Mouse (Mus musculus): ENCODE data around the gene Uggt2.

- TF ChIP-seq CTCF (IDR thresholded peaks at IDR 0.05; ENCODE audit: borderline replicate concordance, control insufficient read depth, extremely low read depth, insufficient read depth, low read length, poor library complexity) (no peak), POLR2A (IDR thresholded peaks at IDR 0.05; ENCODE audit: control insufficient read depth, extremely low read depth, insufficient read depth, low read length, poor library complexity) (no peak)
These were observed 24.4 kb upstream of the Uggt2 start for GRCm38 (mm10) chr14:119123582-119123981.

Data from thymus, adult 2 months (tissue).